In the genomic region with DNA sequence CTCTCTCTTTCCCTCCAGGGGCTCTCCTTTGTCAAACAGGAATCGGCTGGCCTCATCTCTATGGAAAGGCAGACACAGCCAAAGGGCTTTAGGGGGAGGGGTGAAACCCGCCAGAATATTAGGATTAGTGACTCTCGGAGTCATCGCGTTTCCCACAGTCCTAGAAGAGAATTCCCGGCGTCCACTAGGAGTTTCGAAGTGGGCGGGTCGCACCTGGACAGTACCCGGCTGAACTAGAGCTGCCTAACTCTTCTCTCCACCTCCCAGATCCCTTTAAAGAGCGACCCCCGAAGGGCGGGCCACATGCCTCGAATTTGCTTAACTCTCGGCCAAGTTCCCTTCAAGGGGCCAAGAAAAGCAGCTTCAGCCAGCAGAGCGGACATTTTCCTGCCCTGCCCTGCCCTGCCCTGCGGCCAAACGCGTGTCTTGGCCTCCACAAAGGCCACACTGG, we compare ENCODE assay signal across 8 mouse cellular contexts. TPM values are rescaled to one million over a fixed set of nuclear protein-coding genes. Genes with fewer than 3 reads are reported as not detected.
A peak's percentile ranks its signal among the peaks of the same experiment; 100 is the strongest.
DNase-seq lines count a peak whose midpoint lies in the region; ATAC-seq and TF ChIP-seq lines count a peak whose summit lies in the region.

No protein-coding gene starts in this region.

- WGBS in embryonic facial prominence, embryonic 14.5 days, result 0% methylated on average over 20 of the region's 20 CpGs
- 2% methylated on average over 20 of the region's 20 CpGs for WGBS in intestine, embryonic 14.5 days
- 13% methylated on average over 20 of the region's 20 CpGs for WGBS in lung, adult 2 months
- WGBS in stomach, embryonic 14.5 days, result under 1% methylated on average over 20 of the region's 20 CpGs

- H3K36me3 ChIP-seq in embryonic facial prominence, embryonic 14.5 days (ENCODE audit: control insufficient read depth, insufficient read depth, low read length), result no peaks in the 10 kb centered on the region
- H3K36me3 ChIP-seq in intestine, embryonic 14.5 days (ENCODE audit: control insufficient read depth, insufficient read depth, low read length), result no peaks in the 10 kb centered on the region
- H3K36me3 ChIP-seq in stomach, embryonic 14.5 days (ENCODE audit: control insufficient read depth, insufficient read depth, low read length), result no peaks in the 10 kb centered on the region

- no peak overlapping the region for H3K27ac ChIP-seq in embryonic facial prominence, embryonic 14.5 days (replicated peaks; ENCODE audit: low read depth, low read length)
- peak overlapping the region; percentile 0; the same call in 1 of the 2 replicates for H3K27ac ChIP-seq in intestine, embryonic 14.5 days (ENCODE audit: low read depth)
- peak overlapping the region; percentile 59 for H3K27ac ChIP-seq in stomach, embryonic 14.5 days (ENCODE audit: low read length)

- H3K4me1 ChIP-seq in embryonic facial prominence, embryonic 14.5 days (ENCODE audit: control insufficient read depth, insufficient read depth, low read length), result peaks cover 23% of the 10 kb centered on the region
- peaks cover 31% of the 10 kb centered on the region for H3K4me1 ChIP-seq in intestine, embryonic 14.5 days (replicated peaks; ENCODE audit: control insufficient read depth, insufficient read depth, low read length)
- H3K4me1 ChIP-seq in lung, adult 2 months (ENCODE audit: control insufficient read depth, insufficient read depth, low read length), result peaks cover 12% of the 10 kb centered on the region
- H3K4me1 ChIP-seq in stomach, embryonic 14.5 days (ENCODE audit: control insufficient read depth, insufficient read depth, low read length), result peaks cover 34% of the 10 kb centered on the region; the same call in 1 of the 2 replicates

- TF ChIP-seq POLR2A in lung, adult 2 months (IDR thresholded peaks at IDR 0.05; ENCODE audit: borderline replicate concordance, extremely low read depth, low read depth, low read length), result no peak

- ATAC-seq in embryonic facial prominence, embryonic 14.5 days (ENCODE audit: low read depth), result no peak
- ATAC-seq in intestine, embryonic 14.5 days (replicated peaks; ENCODE audit: low FRiP score, low TSS enrichment, low read depth), result no peak
- no peak for ATAC-seq in stomach, embryonic 14.5 days (ENCODE audit: insufficient number of reproducible peaks, insufficient read depth, low FRiP score, low read depth)

- H3K4me3 ChIP-seq in embryonic facial prominence, embryonic 14.5 days (ENCODE audit: low read depth, low read length), result peak overlapping the region; percentile 88
- H3K4me3 ChIP-seq in intestine, embryonic 14.5 days (ENCODE audit: low read depth, low read length), result peak overlapping the region; percentile 89
- H3K4me3 ChIP-seq in lung, adult 2 months (replicated peaks; ENCODE audit: extremely low read depth, low read depth, low read length), result peak overlapping the region; percentile 88
- peak overlapping the region; percentile 85 for H3K4me3 ChIP-seq in stomach, embryonic 14.5 days (ENCODE audit: low read depth, low read length)

- H3K4me2 ChIP-seq in embryonic facial prominence, embryonic 14.5 days (ENCODE audit: low read depth, low read length), result peak overlapping the region; percentile 99
- peak overlapping the region; percentile 97 for H3K4me2 ChIP-seq in intestine, embryonic 14.5 days (ENCODE audit: low read length)
- peak overlapping the region; percentile 95 for H3K4me2 ChIP-seq in stomach, embryonic 14.5 days (replicated peaks; ENCODE audit: low read depth, low read length)

- H3K27me3 ChIP-seq in embryonic facial prominence, embryonic 14.5 days (replicated peaks; ENCODE audit: control insufficient read depth, insufficient read depth, low read length), result no peaks in the 10 kb centered on the region
- H3K27me3 ChIP-seq in intestine, embryonic 14.5 days (replicated peaks; ENCODE audit: control insufficient read depth, insufficient read depth, low read length), result no peaks in the 10 kb centered on the region
- H3K27me3 ChIP-seq in stomach, embryonic 14.5 days (ENCODE audit: control insufficient read depth, insufficient read depth, low read length), result no peaks in the 10 kb centered on the region

- DNase-seq in lung, adult 18-20 months, result peak; percentile 40 to 52
- no peak for DNase-seq in lung, postnatal 14 days
- DNase-seq in embryonic facial prominence, embryonic 14.5 days (ENCODE audit: low spot score), result peak; percentile 73
- peak; percentile 74 for DNase-seq in intestine, embryonic 14.5 days (ENCODE audit: low spot score)
- peak; percentile 45 for DNase-seq in lung, adult 2 months
- no peak for DNase-seq in urinary bladder, postnatal 25 days (ENCODE audit: low spot score)
- DNase-seq in spleen, postnatal 14 days (ENCODE audit: low spot score in 2 of 2), result no peak

- H3K9ac ChIP-seq in embryonic facial prominence, embryonic 14.5 days (ENCODE audit: low read depth, low read length), result peak overlapping the region; percentile 81
- peak overlapping the region; percentile 78 for H3K9ac ChIP-seq in intestine, embryonic 14.5 days (ENCODE audit: low read length)
- H3K9ac ChIP-seq in stomach, embryonic 14.5 days (replicated peaks; ENCODE audit: low read depth, low read length), result peak overlapping the region; percentile 74

- TF ChIP-seq CTCF in lung, adult 2 months (IDR thresholded peaks at IDR 0.05; ENCODE audit: insufficient read depth, low read length), result no peak

- no peaks in the 10 kb centered on the region for H3K9me3 ChIP-seq in embryonic facial prominence, embryonic 14.5 days (ENCODE audit: control insufficient read depth, low read length)
- H3K9me3 ChIP-seq in intestine, embryonic 14.5 days (ENCODE audit: control insufficient read depth, low read length), result no peaks in the 10 kb centered on the region
- H3K9me3 ChIP-seq in stomach, embryonic 14.5 days (ENCODE audit: control insufficient read depth, low read depth, low read length), result no peaks in the 10 kb centered on the region

RNA-seq across cellular contexts. Expression of a gene that starts 1.6 kb away (rescaled TPM):
- polyA plus RNA-seq in embryonic facial prominence, embryonic 14.5 days (2014; fragmentation: Nextera tagmentation; extraction: Ambion mirVana), result 5.7 and 7.1 TPM in 2 replicates
- 7.2 and 7.5 TPM in 2 replicates for polyA plus RNA-seq in intestine, embryonic 14.5 days (2014; fragmentation: Nextera tagmentation; extraction: Ambion mirVana)
- polyA plus RNA-seq in lung, adult 2 months (2012; rRNA removed), result 30.9 and 32.7 TPM in 2 replicates
- polyA plus RNA-seq in stomach, embryonic 14.5 days (2014; fragmentation: Nextera tagmentation; extraction: Ambion mirVana), result 7.6 and 8.0 TPM in 2 replicates

RNA-seq across cellular contexts. Expression of a gene that starts 16.9 kb away (rescaled TPM):
- polyA plus RNA-seq in embryonic facial prominence, embryonic 14.5 days (2014; fragmentation: Nextera tagmentation; extraction: Ambion mirVana), result 13.0 and 15.5 TPM in 2 replicates
- polyA plus RNA-seq in intestine, embryonic 14.5 days (2014; fragmentation: Nextera tagmentation; extraction: Ambion mirVana), result 7.7 and 9.0 TPM in 2 replicates
- 9.3 and 10.6 TPM in 2 replicates for polyA plus RNA-seq in lung, adult 2 months (2012; rRNA removed)
- polyA plus RNA-seq in stomach, embryonic 14.5 days (2014; fragmentation: Nextera tagmentation; extraction: Ambion mirVana), result 11.0 and 11.5 TPM in 2 replicates

Comparison
In these comparisons a context has a peak if more than half of its experiments do, and no peak if none do; other contexts are left out.
1. DNase-seq: peak in lung, adult 18-20 months (2 of 2), embryonic facial prominence, embryonic 14.5 days (single experiment), intestine, embryonic 14.5 days (single experiment) and lung, adult 2 months (single experiment); none in lung, postnatal 14 days (single experiment), urinary bladder, postnatal 25 days (single experiment) and spleen, postnatal 14 days (0 of 2).
2. Peak in every context shown above with its lines, with median percentiles within 50 percentile points of each other: H3K4me2 ChIP-seq, H3K4me3 ChIP-seq and H3K9ac ChIP-seq.